Mouse (Mus musculus): ENCODE measurements at regions not wholly inside any gene's neighbourhood (a gene's known extent, or its start where the extent isn't known, plus 50 kb on each side); places are given as distances from the start of the nearest gene placed in this dataset.

- TF ChIP-seq POLR2A (IDR thresholded peaks at IDR 0.05; ENCODE audit: control insufficient read depth, low read depth, low read length) (no peak), CTCF (IDR thresholded peaks at IDR 0.05; ENCODE audit: control insufficient read depth, insufficient read depth, insufficient replicate concordance, low read depth, low read length) (no peak)
These were observed 204.6 kb upstream of the Got2 start for GRCm38 (mm10) chr8:96092931-96093330.
